Mouse (Mus musculus): ENCODE results near the gene Gnai1.
"Not testable (repeated sequence)": the region's sequence is repeated elsewhere in the genome, so short reads cannot be mapped to it uniquely, and the experiment has no call there.

Gnai1 gene

GRCm38 (mm10) chr5:18360281-18360819 is at the start of gene Gnai1:
TSS of gene Gnai1 (minus strand) at chr5:18360355.
- peak; percentile 54 to 58 for DNase-seq

GRCm38 (mm10) chr5:18367864-18368263 is 7.7 kb upstream of the Gnai1 start:
- no peak for DNase-seq

DNA sequence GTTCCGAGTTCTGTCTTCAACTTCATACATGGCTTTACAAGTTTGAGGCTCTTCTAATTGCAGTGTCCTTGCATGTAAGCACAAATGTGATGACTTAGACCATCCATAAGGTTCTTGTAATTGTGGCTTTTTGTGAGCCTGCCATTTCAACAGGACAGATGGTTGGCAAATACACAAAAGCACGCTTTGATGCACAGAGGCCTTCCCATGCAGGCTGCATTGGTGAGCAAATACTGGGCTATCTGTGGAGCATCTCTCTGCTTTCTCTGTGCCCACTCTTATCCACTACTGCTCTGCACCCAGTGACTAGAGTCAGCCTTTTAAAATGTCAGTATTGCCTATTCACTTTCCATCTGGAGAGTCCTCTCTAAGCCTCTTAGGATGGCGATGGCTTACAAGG is 5.3 kb upstream of the Gnai1 start:
- no peak for DNase-seq

DNA sequence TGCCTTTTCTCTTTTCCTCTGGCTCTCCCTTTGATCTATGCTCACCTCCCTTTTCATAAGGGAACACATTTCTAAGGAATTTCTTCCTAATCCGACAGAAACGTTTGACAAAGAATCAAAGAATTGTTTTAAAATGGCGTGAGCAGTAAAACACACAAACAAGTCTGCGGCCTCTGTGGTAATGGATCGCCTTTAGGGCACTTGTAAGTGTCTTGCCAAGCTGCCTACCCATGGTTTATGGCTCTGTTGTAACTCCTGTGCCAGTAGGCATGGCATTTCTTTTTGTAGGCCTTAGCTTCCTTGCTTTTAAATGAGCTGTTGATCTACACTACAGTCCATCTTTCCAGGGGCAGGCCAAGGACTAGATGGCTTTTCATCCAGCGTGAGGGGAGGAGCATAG is 801 bp upstream of the Gnai1 start:
- DNase-seq = no peak

DNA sequence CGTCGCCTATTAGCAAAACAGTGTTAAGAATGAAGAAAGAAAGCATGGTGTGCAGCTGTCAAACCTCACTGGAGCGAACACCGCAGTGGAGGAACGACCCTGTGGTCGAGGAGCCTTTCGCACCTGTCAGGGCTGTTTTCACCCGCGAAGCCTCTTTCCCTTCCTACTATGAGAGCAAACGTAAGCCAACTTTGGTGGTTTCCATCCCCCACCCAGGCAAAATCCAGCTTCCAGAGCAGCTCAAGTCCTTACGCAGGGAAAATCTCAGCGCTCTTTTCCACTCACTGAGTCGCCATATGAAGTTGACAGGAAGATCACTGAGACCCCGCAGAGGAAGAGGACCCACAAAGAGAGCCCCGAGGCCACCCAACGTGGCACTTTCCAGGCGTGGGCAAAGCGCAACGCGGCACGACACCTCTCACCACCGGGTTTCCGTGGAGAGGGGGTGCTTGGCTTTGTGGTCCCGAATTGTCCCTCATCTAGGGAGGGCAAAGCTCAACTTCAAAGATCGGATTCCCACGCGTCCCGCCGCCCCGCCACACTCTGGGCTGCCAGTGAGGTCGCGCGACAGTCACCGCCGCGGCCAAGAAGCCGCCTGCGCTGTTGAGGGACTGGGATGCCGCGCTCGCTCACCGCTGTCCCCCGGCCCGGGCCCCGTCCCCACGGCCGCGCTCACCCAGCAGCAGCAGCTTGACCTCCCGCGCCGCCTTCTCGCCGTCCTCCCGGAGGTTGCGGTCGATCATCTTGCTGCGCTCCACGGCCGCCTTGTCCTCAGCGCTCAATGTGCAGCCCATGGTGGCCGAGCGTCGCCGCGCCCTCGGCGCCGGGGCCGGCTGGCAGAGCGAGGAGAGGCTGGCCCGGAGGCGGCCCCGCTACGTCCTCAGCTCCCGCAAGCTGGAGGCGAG is 527 bp downstream of the Gnai1 start:
- peak; percentile 23 to 24 for DNase-seq

DNA sequence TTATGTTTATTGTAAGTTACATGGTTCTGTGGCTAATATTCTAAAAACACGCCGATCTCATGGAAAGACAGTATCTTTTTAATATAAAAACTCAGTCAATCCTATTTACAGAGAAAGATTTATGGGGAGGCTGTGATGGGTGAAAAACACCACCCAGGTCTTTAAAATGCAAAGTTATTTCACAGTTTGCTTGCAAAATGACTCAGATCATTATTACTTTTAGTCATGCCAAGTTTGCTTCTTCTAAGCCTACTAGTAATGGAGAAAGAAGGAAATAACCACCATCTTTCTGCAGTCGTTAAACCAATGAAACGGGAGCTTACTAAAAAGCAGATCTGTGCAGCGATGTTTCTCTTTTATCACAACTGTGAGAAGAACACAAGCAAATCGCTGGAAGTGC is 1.4 kb downstream of the Gnai1 start:
- DNase-seq = no peak

- DNase-seq = peak; percentile 43 to 63
Measured at GRCm38 (mm10) chr5:18358191-18358590, 2.0 kb downstream of the Gnai1 start.

DNA sequence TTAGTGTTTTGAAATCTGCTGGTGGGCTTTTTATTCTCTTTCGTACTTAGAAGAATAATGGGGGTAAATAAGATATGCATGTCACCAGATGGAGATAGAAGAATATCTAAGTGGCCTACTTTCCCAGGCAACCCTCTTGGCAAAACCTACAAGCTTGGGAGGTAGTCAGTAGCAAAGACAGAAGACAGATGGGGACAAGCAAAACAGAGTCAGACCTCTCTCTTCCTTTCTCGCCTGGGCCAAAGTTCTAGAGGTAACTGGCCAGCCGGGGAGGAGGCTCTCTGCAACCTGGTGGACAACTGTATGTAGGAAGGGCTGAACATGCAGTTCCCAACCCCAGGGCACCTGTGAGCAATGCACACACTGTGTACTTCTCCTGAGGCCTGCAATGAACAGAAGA is 12.9 kb downstream of the Gnai1 start:
- DNase-seq = no peak

- no peak for DNase-seq
Measured at GRCm38 (mm10) chr5:18343455-18344142, 16.6 kb downstream of the Gnai1 start.

DNA sequence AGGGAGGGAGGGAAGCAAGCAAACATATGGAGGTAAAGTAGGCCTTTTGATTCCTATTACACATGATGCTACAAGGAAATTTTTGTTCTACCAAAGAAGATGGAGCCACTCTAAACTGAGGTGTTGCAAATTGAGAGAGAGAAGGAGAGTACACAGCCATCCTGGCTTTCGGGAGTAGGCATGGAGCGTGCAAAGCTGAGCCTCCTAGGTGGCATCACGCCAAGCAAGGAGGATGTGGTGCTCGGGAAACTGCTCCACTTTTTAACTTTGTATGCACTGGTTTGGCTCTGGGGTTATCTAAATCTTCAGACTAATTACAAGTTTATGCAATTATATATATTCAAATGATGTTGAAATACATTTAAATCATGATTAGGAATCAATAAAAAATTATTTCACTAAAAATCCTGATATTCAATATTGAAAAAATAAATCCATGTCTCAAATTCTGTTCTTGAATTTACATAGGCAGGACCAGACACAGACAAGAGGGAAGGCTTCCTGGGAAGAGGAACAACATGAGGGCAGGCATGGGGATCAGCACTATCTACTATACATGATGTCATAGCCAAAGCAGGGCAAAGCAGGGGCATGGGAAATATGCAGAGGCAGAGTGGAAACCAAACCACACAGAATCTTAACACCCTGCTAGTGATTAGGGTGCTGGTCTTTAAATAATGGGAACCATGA is 17.2 kb downstream of the Gnai1 start:
- no peak for DNase-seq

DNA sequence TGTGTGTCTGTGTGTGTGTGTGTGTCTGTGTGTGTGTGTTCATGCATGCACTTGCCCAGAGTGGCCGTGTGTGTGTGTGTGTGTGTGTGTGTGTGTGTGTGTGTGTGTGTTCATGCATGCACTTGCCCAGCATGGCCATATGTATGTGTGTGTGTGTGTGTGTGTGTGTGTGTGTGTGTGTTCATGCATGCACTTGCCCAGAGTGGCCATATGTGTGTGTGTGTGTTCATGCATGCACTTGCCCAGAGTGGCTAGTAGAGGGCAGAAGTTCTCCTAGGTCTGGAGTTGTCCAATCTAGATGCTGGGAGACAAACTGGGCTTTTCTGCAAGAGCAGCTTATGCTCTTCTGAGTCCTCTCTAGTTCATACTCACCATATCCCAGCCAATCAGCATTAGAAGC is 18.3 kb downstream of the Gnai1 start:
- not testable (repeated sequence) for DNase-seq

DNA sequence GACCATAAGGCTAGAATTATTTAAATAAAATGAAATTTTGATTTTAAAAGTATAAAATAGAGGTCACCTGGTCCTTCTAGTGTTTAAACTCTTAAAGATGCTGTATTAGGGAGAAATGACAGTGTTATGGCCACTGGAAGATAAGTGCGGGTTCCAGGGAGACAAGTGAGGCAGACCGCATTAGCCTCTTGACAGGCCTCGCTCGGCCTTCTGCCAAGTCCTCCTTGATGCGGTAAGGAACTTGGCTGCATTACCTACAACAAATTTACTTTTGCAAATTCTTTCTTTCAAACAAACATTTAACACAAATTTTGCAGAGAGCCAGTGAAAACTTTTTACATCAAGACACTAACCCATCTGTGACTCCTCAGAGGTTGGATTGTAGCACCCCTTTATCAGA is 27.9 kb downstream of the Gnai1 start:
- no peak for DNase-seq

GRCm38 (mm10) chr5:18330726-18331125 is 29.4 kb downstream of the Gnai1 start:
- DNase-seq = no peak

GRCm38 (mm10) chr5:18326159-18326558 is 34.0 kb downstream of the Gnai1 start:
- DNase-seq = no peak

DNA sequence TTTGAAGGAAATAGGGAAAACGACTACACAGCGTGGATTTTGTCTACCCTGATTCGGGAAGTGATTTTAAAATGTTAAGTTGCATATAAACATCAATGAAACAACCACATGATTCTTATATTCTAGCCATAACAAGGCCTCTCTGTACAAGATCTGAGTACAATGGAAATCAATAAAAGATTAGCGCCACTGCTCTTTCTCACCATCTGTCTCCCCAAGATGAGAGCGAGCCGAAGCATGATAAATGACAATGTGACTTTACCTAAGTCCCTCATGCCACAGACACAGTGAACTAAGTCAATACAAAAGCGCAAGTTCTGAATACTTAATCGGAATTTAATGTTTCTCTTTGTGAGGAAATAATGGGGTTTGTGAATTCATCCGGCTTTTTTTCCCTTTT is 36.6 kb downstream of the Gnai1 start:
- DNase-seq = no peak

DNA sequence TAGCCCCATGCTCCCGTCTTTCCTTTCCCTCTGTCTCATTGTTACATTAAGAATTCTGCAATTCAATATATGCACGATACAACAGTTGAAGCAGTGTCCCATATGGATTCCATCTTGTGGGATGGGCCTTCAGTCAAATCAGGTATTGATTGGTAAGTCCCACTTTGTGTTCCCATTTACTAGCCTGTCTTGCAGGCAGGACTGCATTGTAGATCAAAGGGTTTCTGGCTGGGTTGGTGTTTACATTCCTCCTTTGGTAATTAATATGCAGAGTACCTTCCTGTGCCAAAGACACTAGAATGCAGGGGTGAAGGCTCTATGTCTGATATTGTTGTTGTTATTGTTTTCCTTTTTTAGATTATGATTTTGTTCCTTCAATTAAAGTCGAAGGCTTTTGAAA is 38.5 kb downstream of the Gnai1 start:
- no peak for DNase-seq

DNA sequence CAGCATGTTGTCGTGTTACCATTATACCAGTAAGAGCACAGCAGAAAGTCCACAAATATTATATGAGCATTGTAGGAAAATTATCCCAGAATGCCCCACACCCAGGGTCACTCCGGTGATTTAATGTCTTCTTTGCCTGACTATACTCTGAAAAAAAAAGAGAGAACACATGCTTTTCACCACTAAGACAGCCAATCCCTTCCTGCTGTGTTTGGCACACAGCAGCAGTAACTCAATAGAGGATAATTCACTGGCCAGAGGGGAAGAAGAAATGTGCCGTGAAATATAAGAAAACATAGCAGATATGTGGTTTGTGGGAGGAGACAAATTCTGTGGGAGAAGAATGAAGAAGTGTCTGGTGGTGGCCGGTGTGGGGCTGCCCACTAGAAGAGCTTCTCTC is 41.3 kb downstream of the Gnai1 start:
- no peak for DNase-seq

DNA sequence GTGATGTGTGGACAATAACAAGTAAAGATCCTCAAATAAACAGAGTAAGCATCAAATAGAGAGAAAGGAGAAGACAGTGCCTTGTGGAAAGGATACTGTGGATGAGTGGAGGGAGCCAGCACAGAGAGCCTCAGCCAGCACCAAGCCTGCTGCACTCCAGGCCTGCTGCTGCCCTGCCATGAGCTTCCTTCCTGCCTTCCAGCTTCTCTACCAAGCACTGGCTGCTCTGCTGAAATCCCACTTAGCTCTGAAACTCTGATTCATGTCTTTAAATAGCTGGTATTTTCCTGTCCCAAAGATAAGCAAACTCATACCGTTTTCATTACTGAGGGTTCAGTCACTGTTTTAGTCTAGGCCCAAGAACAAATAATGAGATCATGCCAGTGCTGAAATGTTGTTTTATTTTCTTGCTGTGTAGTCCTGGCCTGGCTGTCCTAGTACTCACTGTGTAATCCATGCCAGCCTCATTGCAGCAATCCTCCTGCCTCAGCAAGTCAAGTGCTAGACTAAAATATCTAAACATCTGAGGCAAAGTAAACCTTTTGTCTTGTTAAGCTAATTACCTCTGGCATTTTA is 52.8 kb downstream of the Gnai1 start:
- DNase-seq = no peak

GRCm38 (mm10) chr5:18296584-18296983 is 63.6 kb downstream of the Gnai1 start:
- DNase-seq = no peak

- DNase-seq = no peak
Measured at GRCm38 (mm10) chr5:18292744-18293143, 67.4 kb downstream of the Gnai1 start.

DNA sequence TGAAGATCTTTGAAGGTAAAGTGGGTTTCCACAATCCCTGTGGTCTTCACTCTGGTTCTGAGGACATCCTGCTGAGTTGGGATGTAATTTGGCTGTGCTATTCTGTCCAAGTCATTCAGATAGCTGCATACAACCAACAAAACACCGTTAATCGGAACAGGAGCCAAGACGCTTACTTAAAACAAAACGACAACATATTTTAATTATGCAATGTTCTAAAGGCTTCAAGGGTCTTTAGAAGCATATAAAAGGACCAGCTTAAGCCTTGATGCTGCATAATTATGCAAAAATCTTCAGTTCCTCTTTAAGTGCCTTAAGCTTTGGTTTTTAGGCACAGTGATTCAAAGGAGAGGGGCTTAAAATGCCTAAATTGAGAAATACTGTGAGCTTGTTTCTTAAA is 70.6 kb downstream of the Gnai1 start:
- DNase-seq = no peak

DNA sequence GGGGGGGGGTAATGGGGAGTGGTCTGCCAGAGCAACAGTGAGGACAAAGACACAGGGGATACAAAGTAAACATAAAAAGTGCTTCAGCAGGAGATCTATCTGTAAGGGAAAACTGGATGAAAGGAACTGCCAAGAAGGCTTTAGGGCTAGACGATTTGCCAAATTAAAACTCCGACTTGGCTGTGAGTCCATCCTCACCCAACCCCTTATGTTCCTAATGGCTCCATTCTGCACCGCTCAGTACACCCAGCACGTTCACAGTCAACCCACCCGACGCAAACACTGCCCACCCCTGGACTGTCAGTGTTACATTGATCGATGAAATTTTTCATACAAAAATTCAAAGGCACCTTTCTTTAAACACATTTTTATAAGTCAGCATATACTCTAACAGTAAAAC is 71.5 kb downstream of the Gnai1 start:
- DNase-seq = no peak

- no peak for DNase-seq
Measured at GRCm38 (mm10) chr5:18288079-18288478, 72.1 kb downstream of the Gnai1 start.
